Mouse (Mus musculus) MEL (cell line): ENCODE results near the gene Zdhhc8. TPM values are rescaled to one million over a fixed set of nuclear protein-coding genes. Genes with fewer than 3 reads are reported as not detected.

Source experiments
- DNase-seq: peaks from one replicate; pipeline ENCODE4 v3.0.0; 2011; ENCODE audit warnings: low read depth, low spot score
- H3K27ac ChIP-seq: 2 replicates; pipeline ENCODE4 v1.5.1; 2012; ENCODE audit warnings: low read depth, mild to moderate bottlenecking, control low read depth, low read length, moderate library complexity; ENCODE audit not compliant: control insufficient read depth
- H3K27me3 ChIP-seq, 2 experiments: fragments of 150-350 bp in 1 of 2; sonication (generic) in 1 of 2; 2 replicates each; pipeline ENCODE4 v1.6.1; 2012; ENCODE audit warnings: low read length in 2 of 2, mild to moderate bottlenecking in 2 of 2, improper control_type of control experiment in 1 of 2, moderate library complexity in 1 of 2; ENCODE audit not compliant: insufficient read depth in 2 of 2, control insufficient read depth in 1 of 2
- H3K36me3 ChIP-seq, 2 experiments: 2 replicates each; pipeline ENCODE4 v1.6.1; 2012 to 2014; ENCODE audit warnings: low read length in 2 of 2, improper control_type of control experiment in 1 of 2, inconsistent platforms in 1 of 2, mild to moderate bottlenecking in 1 of 2; ENCODE audit not compliant: insufficient read depth in 2 of 2, control insufficient read depth in 1 of 2
- H3K4me1 ChIP-seq, 2 experiments: fragments of 150-350 bp in 1 of 2; sonication (generic) in 1 of 2; 2 replicates each; pipeline ENCODE4 v1.6.1; 2012; ENCODE audit warnings: low read length in 2 of 2, improper control_type of control experiment in 1 of 2, mild to moderate bottlenecking in 1 of 2; ENCODE audit not compliant: insufficient read depth in 2 of 2, control insufficient read depth in 1 of 2
- H3K4me3 ChIP-seq, 2 experiments: fragments of 150-350 bp in 1 of 2; sonication (generic) in 1 of 2; 2 replicates each; pipeline ENCODE4 v1.5.1; 2012; ENCODE audit warnings: low read depth in 2 of 2, low read length in 2 of 2, mild to moderate bottlenecking in 2 of 2, moderate library complexity in 2 of 2, control low read depth in 1 of 2, improper control_type of control experiment in 1 of 2; ENCODE audit not compliant: control insufficient read depth in 1 of 2, insufficient read depth in 1 of 2
- H3K79me2 ChIP-seq: 2 replicates; pipeline ENCODE4 v1.6.1; 2012; ENCODE audit warnings: mild to moderate bottlenecking, low read length, moderate library complexity; ENCODE audit not compliant: control insufficient read depth, poor library complexity, insufficient read depth
- H3K9ac ChIP-seq: 2 replicates; pipeline ENCODE4 v1.6.1; 2012; ENCODE audit warnings: low read depth, mild to moderate bottlenecking, control low read depth, low read length, moderate library complexity; ENCODE audit not compliant: control insufficient read depth, poor library complexity, severe bottlenecking
- H3K9me3 ChIP-seq: fragments of 150-350 bp; sonication (generic); replicated peaks from 2 replicates; pipeline ENCODE4 v1.6.1; 2012; ENCODE audit warnings: mild to moderate bottlenecking, low read length, improper control_type of control experiment, moderate library complexity; ENCODE audit not compliant: insufficient read depth
- ELF1 ChIP-seq: IDR thresholded peaks from 2 replicates; pipeline ENCODE4 v1.6.1; 2014; ENCODE audit warnings: low read depth, mild to moderate bottlenecking, inconsistent platforms, low read length, improper control_type of control experiment, moderate library complexity
- EP300 ChIP-seq, 2 experiments: IDR thresholded peaks; 2 replicates each; pipeline ENCODE4 v1.6.1; 2011; ENCODE audit warnings: improper control_type of control experiment in 2 of 2, low read length in 2 of 2, low read depth in 1 of 2, mild to moderate bottlenecking in 1 of 2
- KAT2A ChIP-seq: conservative IDR thresholded peaks from 2 replicates; pipeline ENCODE4 v1.6.1; 2012; ENCODE audit warnings: low read depth, low read length, improper control_type of control experiment, inconsistent platforms
- MAX ChIP-seq: IDR thresholded peaks from 2 replicates; pipeline ENCODE4 v1.6.1; 2011; ENCODE audit warnings: low read length, improper control_type of control experiment
- MYB ChIP-seq: IDR thresholded peaks from 2 replicates; pipeline ENCODE4 v1.6.1; 2011; ENCODE audit warnings: mild to moderate bottlenecking, low read depth, low read length, improper control_type of control experiment
- MYC ChIP-seq: IDR thresholded peaks from 2 replicates; pipeline ENCODE4 v1.6.1; 2011; ENCODE audit warnings: low read depth, mild to moderate bottlenecking, low read length, improper control_type of control experiment, moderate library complexity
- POLR2A ChIP-seq, 2 experiments: IDR thresholded peaks; 2 replicates each; pipeline ENCODE4 v1.6.1; 2011 to 2012; ENCODE audit warnings: low read length in 2 of 2, mild to moderate bottlenecking in 2 of 2, control low read depth in 1 of 2, improper control_type of control experiment in 1 of 2, low read depth in 1 of 2, moderate library complexity in 1 of 2; ENCODE audit not compliant: control insufficient read depth in 1 of 2, insufficient read depth in 1 of 2, poor library complexity in 1 of 2
- POLR2AphosphoS2 ChIP-seq: IDR thresholded peaks from 2 replicates; pipeline ENCODE4 v1.6.1; 2011; ENCODE audit warnings: low read length, improper control_type of control experiment
- POLR2AphosphoS5 ChIP-seq: IDR thresholded peaks from 2 replicates; pipeline ENCODE4 v1.6.1; 2012; ENCODE audit warnings: low read depth, borderline replicate concordance, mild to moderate bottlenecking, inconsistent platforms, low read length, moderate library complexity, mixed read lengths
- SIN3A ChIP-seq: IDR thresholded peaks from 2 replicates; pipeline ENCODE4 v1.6.1; 2012; ENCODE audit warnings: low read length, improper control_type of control experiment, inconsistent platforms
- USF1 ChIP-seq: IDR thresholded peaks from 2 replicates; pipeline ENCODE4 v1.6.1; 2014; ENCODE audit warnings: low read depth, mild to moderate bottlenecking, inconsistent platforms, low read length, improper control_type of control experiment, moderate library complexity
- ZKSCAN1 ChIP-seq: IDR thresholded peaks from 2 replicates; pipeline ENCODE4 v1.6.1; 2012; ENCODE audit warnings: low read depth, mild to moderate bottlenecking, inconsistent platforms, low read length, improper control_type of control experiment, moderate library complexity
- polyA plus RNA-seq, 2 experiments: library from polyadenylated mRNA; stranded (reverse) in 1 of 2; unstranded in 1 of 2; fragments of >175 nt in 1 of 2; fragments of >200 nt in 1 of 2; gene quantifications; 2 replicates each; pipeline versions ENCODE4 v1.2.1 to v1.2.4; 2012; ENCODE audit warnings: low replicate concordance in 2 of 2, low read depth in 1 of 2; ENCODE audit not compliant: insufficient read length in 2 of 2, insufficient read depth in 1 of 2, missing spikeins in 1 of 2
- total RNA-seq: library from RNA; depleted of rRNA; stranded (reverse); fragments of 300-350 nt; gene quantifications from 2 replicates; pipeline ENCODE4 v1.2.3, GENCODE M21; 2012

Zdhhc8 gene
- total and polyA plus RNA-seq, 3 experiments: 9.6 to 33.2 TPM; not detected in 1

DNA sequence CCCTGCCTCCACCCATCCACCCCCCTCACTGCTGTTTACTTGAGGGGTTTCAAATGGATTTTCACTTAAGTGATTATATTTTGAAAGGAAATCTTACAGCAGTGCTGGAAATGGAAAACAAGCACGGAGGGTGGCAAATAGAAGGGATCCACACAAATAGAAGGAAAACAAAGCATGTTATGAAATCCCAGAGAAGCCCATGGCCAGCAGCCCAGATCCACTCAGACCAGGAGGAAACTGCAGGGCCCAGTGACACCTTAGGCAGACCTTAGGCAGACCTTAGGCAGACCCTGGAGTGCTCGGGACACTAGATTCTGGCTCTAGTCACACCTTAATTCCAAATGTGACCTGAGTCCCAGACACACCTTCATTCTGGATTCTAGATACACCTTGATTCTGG lies 43.9 kb downstream of the Zdhhc8 start:
- H3K36me3 ChIP-seq: no peaks in the 10 kb centered on the region
- H3K79me2 ChIP-seq: no peaks in the 10 kb centered on the region
- H3K9me3 ChIP-seq: no peaks in the 10 kb centered on the region
- H3K4me1 ChIP-seq: no peaks in the 10 kb centered on the region
- no peak for DNase-seq
- no peak overlapping the region for H3K27ac ChIP-seq
- no peak overlapping the region for H3K4me3 ChIP-seq
- TF ChIP-seq KAT2A (no peak), ELF1 (no peak)
- TF ChIP-seq, all 39 proteins: peak for 0
- Histone ChIP-seq H3K27me3 (no peaks in the 10 kb centered on the region; a peak in 2 of 4 replicates), H3K9ac (no peak overlapping the region)

DNA sequence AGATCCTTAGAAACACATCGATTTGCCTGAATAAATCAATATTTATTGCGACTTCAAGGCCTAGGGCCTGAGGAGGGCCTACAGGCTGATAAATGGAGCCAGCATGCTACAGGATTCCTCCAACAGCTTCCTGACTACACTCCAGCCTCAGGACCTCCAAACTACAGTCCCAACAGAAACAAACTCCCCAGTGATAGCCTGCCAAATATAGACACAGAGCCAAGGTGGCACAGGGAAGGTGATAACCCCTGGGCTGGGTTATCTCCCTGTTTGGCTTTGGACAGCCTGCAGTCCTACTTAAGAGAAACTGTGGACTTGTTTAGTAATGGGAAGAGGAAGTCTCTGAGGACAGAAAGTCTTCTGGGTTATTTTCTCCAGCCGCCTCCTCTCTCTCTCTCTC lies 47.7 kb downstream of the Zdhhc8 start:
- Histone ChIP-seq H3K27me3 (no peaks in the 10 kb centered on the region; a peak in 1 of 4 replicates), H3K79me2 (no peaks in the 10 kb centered on the region), H3K27ac (no peak overlapping the region), H3K4me1 (peaks cover 1 to 8% of the 10 kb centered on the region in 2 experiments; a peak in 3 of 4 replicates), H3K9me3 (no peaks in the 10 kb centered on the region)
- no peak for DNase-seq
- TF ChIP-seq EP300 (IDR thresholded peaks at IDR 0.05; ENCODE audit: low read depth in 1 of 2, low read length in 2 of 2) (peak in 1 of 2 experiments; percentile 26; a peak in 1 of 4 replicates), USF1 (no peak)
- TF ChIP-seq, all 39 proteins: peak for 1
- Histone ChIP-seq H3K36me3 (peaks cover 0 to 8% of the 10 kb centered on the region in 2 experiments; a peak in 2 of 4 replicates), H3K9ac (no peak overlapping the region), H3K4me3 (no peak overlapping the region)

DNA sequence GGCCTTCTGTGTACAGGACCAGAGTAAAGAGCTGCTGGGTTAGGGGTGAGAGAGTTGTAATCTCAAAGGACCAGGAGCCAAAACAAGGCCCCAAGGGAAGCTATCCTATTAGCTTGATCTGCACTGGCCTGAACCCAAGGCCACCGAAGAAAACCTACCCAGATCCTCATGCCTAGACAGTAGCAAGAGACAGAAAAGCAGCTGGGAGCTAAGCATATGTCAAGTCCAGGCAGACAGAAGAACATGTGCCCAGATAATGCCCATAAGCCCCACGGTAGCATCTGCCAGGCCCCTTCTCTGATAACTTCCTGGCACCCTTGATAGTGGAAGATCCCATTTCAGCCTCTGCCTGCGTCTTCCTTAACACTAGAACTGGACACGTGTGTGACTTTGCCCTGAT lies 48.1 kb downstream of the Zdhhc8 start:
- no peaks in the 10 kb centered on the region for H3K79me2 ChIP-seq
- TF ChIP-seq MYC: no peak
- 0 out of 2 replicates have a peak, but pooled peaks have one; percentile 24 for TF ChIP-seq MAX
- TF ChIP-seq POLR2AphosphoS5: no peak
- TF ChIP-seq SIN3A: no peak
- no peak for TF ChIP-seq POLR2AphosphoS2
- TF ChIP-seq POLR2A (IDR thresholded peaks at IDR 0.05; ENCODE audit: control insufficient read depth in 1 of 2, insufficient read depth in 1 of 2, low read depth in 1 of 2, low read length in 2 of 2, poor library complexity in 1 of 2): no peak
- TF ChIP-seq MYB: no peak
- no peak for TF ChIP-seq ZKSCAN1
- TF ChIP-seq, all 39 proteins: peak for 1
- Histone ChIP-seq H3K36me3 (peaks cover 0 to 9% of the 10 kb centered on the region in 2 experiments; a peak in 2 of 4 replicates), H3K27ac (no peak overlapping the region), H3K9me3 (no peaks in the 10 kb centered on the region), H3K4me3 (no peak overlapping the region), H3K27me3 (no peaks in the 10 kb centered on the region; a peak in 1 of 4 replicates), H3K4me1 (peaks cover 1 to 9% of the 10 kb centered on the region in 2 experiments; a peak in 3 of 4 replicates), H3K9ac (no peak overlapping the region)
- DNase-seq: no peak
